Mouse (Mus musculus): ENCODE results near the gene Noxred1. TPM values are rescaled to one million over a fixed set of nuclear protein-coding genes. Genes with fewer than 3 reads are reported as not detected.
A peak's percentile ranks its signal among the peaks of the same experiment; 100 is the strongest.

Noxred1 gene
- polyA plus RNA-seq, 1 experiment from 2014 or later: 0.21 TPM

DNA sequence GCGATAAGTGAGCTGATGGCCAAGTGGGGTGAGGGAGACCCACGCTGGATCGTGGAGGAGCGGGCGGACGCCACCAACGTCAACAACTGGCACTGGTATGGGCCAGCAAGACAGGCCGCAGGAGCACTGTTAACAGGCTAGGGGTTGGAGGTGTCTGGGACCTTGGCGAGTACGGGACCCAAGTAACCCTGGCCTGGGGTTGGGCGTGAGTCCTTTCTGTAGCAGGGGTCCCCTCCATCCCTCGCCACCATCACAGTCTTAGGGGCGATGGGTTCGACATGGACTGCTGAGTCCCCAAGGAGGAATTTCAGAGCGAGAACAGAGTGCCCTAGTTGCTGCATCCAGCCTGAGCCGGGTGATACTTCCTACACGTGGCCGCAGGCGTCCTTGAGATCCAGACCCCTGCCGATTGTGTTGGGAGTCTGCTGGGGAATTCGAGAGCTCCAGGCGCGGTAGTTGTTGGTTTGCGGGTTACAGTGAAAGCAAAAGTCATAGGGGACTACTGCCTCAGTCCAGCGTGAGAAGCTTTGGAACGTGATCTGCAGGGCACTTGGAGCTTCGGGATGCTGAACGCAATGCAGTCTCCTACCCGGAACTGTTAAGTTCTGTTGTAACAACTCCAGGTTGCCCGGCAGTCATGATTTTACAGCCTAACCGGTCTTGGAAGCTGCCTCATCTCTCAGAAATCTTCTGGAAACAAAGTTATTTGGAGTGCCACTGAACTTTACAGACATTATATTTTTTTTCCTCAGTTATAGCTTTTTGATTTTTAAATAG, 28.5 kb upstream of the Noxred1 start:
- WGBS: under 1% methylated on average over 31 of the region's 31 CpGs
- Histone ChIP-seq H3K4me3 (ENCODE audit: low read depth, low read length) (peak overlapping the region; percentile 87), H3K27ac (ENCODE audit: low read depth, low read length) (peak overlapping the region; percentile 77), H3K4me2 (replicated peaks; ENCODE audit: low read depth) (peak overlapping the region; percentile 89), H3K9ac (ENCODE audit: low read depth, low read length) (peak overlapping the region; percentile 70), H3K4me1 (replicated peaks; ENCODE audit: control insufficient read depth, insufficient read depth, low read length) (no peaks in the 10 kb centered on the region), H3K27me3 (replicated peaks; ENCODE audit: control insufficient read depth, insufficient read depth, low read length) (no peaks in the 10 kb centered on the region), H3K36me3 (ENCODE audit: control insufficient read depth, insufficient read depth) (peaks cover 46% of the 10 kb centered on the region), H3K9me3 (ENCODE audit: control insufficient read depth) (no peaks in the 10 kb centered on the region)
- TF ChIP-seq CTCF (IDR thresholded peaks at IDR 0.05; ENCODE audit: low read depth): no peak
- peak; percentile 32 for ATAC-seq

GRCm38 (mm10) chr12:87266108-87266826, 27.7 kb upstream of the Noxred1 start, which contains the start of the genes Vipas39 and Ahsa1:
Vipas39 (minus strand) TSS chr12:87266256.
Ahsa1 (plus strand) TSS chr12:87266479.
- no peaks in the 10 kb centered on the region for H3K27me3 ChIP-seq (replicated peaks; ENCODE audit: control insufficient read depth, insufficient read depth, low read length)
- H3K4me2 ChIP-seq (replicated peaks; ENCODE audit: low read depth): peak within 1 kb of the TSS; percentile 89
- peak within 1 kb of the TSS; percentile 87 for H3K4me3 ChIP-seq (ENCODE audit: low read depth, low read length)
- peak; percentile 67 for TF ChIP-seq CTCF (IDR thresholded peaks at IDR 0.05; ENCODE audit: low read depth)
- no peaks in the 10 kb centered on the region for H3K4me1 ChIP-seq (replicated peaks; ENCODE audit: control insufficient read depth, insufficient read depth, low read length)
- H3K9ac ChIP-seq (ENCODE audit: low read depth, low read length): peak within 1 kb of the TSS; percentile 70
- H3K36me3 ChIP-seq (ENCODE audit: control insufficient read depth, insufficient read depth): peaks cover 45% of the 10 kb centered on the region
- WGBS: under 1% methylated on average over 31 of the region's 31 CpGs
- no peaks in the 10 kb centered on the region for H3K9me3 ChIP-seq (ENCODE audit: control insufficient read depth)
- peak; percentile 97 for ATAC-seq
- H3K27ac ChIP-seq (ENCODE audit: low read depth, low read length): peak within 1 kb of the TSS; percentile 77

DNA sequence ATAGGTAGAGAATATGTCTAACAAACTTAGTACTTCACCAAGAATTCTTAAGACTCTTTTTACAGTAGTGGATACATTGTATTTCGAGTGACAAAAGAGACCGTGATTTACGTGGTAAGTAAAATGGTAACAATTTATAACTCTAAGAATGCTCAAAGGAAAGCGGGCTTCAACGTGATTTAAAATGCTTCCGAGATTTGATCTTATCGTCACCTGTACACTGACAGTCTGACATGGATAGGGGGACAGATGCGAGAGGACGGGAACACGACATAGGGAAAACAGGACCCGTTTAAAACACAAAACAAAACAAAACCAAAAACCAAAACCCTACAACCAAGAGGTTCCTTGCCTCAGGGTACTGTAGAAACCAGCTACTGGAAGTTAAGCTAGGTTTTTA, 26.9 kb upstream of the Noxred1 start:
- H3K9ac ChIP-seq (ENCODE audit: low read depth, low read length): peak overlapping the region; percentile 70
- WGBS: 14% methylated on average over 11 of the region's 11 CpGs
- H3K4me3 ChIP-seq (ENCODE audit: low read depth, low read length): peak overlapping the region; percentile 87
- H3K4me1 ChIP-seq (replicated peaks; ENCODE audit: control insufficient read depth, insufficient read depth, low read length): no peaks in the 10 kb centered on the region
- peak overlapping the region; percentile 77 for H3K27ac ChIP-seq (ENCODE audit: low read depth, low read length)
- peak overlapping the region; percentile 89 for H3K4me2 ChIP-seq (replicated peaks; ENCODE audit: low read depth)
- H3K9me3 ChIP-seq (ENCODE audit: control insufficient read depth): no peaks in the 10 kb centered on the region
- TF ChIP-seq CTCF (IDR thresholded peaks at IDR 0.05; ENCODE audit: low read depth): no peak
- peaks cover 41% of the 10 kb centered on the region for H3K36me3 ChIP-seq (ENCODE audit: control insufficient read depth, insufficient read depth)
- H3K27me3 ChIP-seq (replicated peaks; ENCODE audit: control insufficient read depth, insufficient read depth, low read length): no peaks in the 10 kb centered on the region
- no peak for ATAC-seq

- Histone ChIP-seq H3K27me3 (replicated peaks; ENCODE audit: control insufficient read depth, insufficient read depth, low read length) (no peaks in the 10 kb centered on the region), H3K9me3 (ENCODE audit: control insufficient read depth) (no peaks in the 10 kb centered on the region), H3K4me2 (replicated peaks; ENCODE audit: low read depth) (no peak overlapping the region), H3K4me1 (replicated peaks; ENCODE audit: control insufficient read depth, insufficient read depth, low read length) (no peaks in the 10 kb centered on the region), H3K4me3 (ENCODE audit: low read depth, low read length) (no peak overlapping the region), H3K27ac (ENCODE audit: low read depth, low read length) (no peak overlapping the region), H3K36me3 (ENCODE audit: control insufficient read depth, insufficient read depth) (peaks cover 62% of the 10 kb centered on the region), H3K9ac (ENCODE audit: low read depth, low read length) (no peak overlapping the region)
- ATAC-seq: no peak
- TF ChIP-seq CTCF (IDR thresholded peaks at IDR 0.05; ENCODE audit: low read depth): no peak
- WGBS: 96% methylated on average over 8 of the region's 8 CpGs
These were observed 22.0 kb upstream of the Noxred1 start for GRCm38 (mm10) chr12:87260562-87260961.

DNA sequence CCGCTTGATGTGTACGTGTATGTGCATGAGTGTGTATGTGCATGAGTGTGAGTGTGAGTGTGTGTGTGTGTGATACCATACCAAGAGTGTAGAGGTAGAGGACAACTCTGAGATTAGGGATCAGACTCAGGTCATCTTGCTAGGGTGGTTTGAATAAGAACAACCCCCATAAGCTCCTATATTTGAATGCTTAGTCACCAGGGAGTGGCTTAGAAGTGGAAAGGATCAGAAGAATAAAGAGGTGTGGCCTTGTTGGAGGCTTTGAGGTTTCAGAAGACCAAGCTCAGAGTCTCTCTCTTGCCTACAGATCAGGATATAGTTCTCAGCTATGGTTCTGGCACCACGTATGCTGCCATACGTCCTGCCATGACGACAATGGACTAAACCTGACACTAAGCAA, 18.1 kb upstream of the Noxred1 start:
- Histone ChIP-seq H3K4me1 (replicated peaks; ENCODE audit: control insufficient read depth, insufficient read depth, low read length) (no peaks in the 10 kb centered on the region), H3K4me3 (ENCODE audit: low read depth, low read length) (no peak overlapping the region), H3K27me3 (replicated peaks; ENCODE audit: control insufficient read depth, insufficient read depth, low read length) (no peaks in the 10 kb centered on the region), H3K27ac (ENCODE audit: low read depth, low read length) (no peak overlapping the region), H3K9me3 (ENCODE audit: control insufficient read depth) (no peaks in the 10 kb centered on the region), H3K36me3 (ENCODE audit: control insufficient read depth, insufficient read depth) (peaks cover 73% of the 10 kb centered on the region), H3K4me2 (replicated peaks; ENCODE audit: low read depth) (no peak overlapping the region), H3K9ac (ENCODE audit: low read depth, low read length) (no peak overlapping the region)
- no peak for ATAC-seq
- TF ChIP-seq CTCF (IDR thresholded peaks at IDR 0.05; ENCODE audit: low read depth): no peak
- WGBS: 94% methylated on average over 5 of the region's 5 CpGs

- no peak for TF ChIP-seq CTCF (IDR thresholded peaks at IDR 0.05; ENCODE audit: low read depth)
- Histone ChIP-seq H3K9ac (ENCODE audit: low read depth, low read length) (no peak overlapping the region), H3K4me1 (replicated peaks; ENCODE audit: control insufficient read depth, insufficient read depth, low read length) (no peaks in the 10 kb centered on the region), H3K4me3 (ENCODE audit: low read depth, low read length) (no peak overlapping the region), H3K27me3 (replicated peaks; ENCODE audit: control insufficient read depth, insufficient read depth, low read length) (no peaks in the 10 kb centered on the region), H3K36me3 (ENCODE audit: control insufficient read depth, insufficient read depth) (peaks cover 84% of the 10 kb centered on the region), H3K27ac (ENCODE audit: low read depth, low read length) (no peak overlapping the region), H3K9me3 (ENCODE audit: control insufficient read depth) (no peaks in the 10 kb centered on the region), H3K4me2 (replicated peaks; ENCODE audit: low read depth) (no peak overlapping the region)
- WGBS: 94% methylated on average over 6 of the region's 6 CpGs
- ATAC-seq: no peak
These were observed 15.3 kb upstream of the Noxred1 start for GRCm38 (mm10) chr12:87253878-87254277.

Measured in intestine, postnatal 0 days (tissue).